Mouse (Mus musculus): ENCODE measurements around the gene Tmem9. TPM values are rescaled to one million over a fixed set of nuclear protein-coding genes. Genes with fewer than 3 reads are reported as not detected.

Tmem9 gene
- polyA plus RNA-seq, 1 experiment = 27.3 TPM

DNA sequence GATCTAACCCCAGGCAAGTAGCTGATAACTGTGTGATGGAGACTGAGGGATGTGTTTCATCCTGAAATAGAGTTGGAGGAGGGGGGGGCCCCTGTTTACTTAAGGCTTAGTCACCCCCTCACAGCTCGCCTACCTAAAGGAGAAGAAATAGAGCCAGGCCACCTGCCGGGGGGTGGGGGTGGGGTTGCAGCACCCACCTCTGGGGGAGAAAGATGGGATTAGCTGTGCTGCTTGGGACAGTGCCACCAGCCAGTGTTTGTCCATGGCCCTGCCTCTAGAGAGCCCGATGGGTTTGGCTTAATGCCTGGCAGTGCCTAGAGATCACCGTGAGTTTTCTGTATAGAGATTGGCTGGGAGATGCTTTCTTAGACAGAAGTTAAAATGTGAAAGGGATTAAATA, 32.9 kb downstream of the Tmem9 start:
- no peak for TF ChIP-seq POLR2A (IDR thresholded peaks at IDR 0.05; ENCODE audit: low read depth, low read length)
- TF ChIP-seq CTCF (IDR thresholded peaks at IDR 0.05; ENCODE audit: extremely low read depth, insufficient read depth, insufficient read length, insufficient replicate concordance) = no peak
- no peak overlapping the region for H3K4me3 ChIP-seq (ENCODE audit: extremely low read depth, insufficient read depth, insufficient read length)
- DNase-seq (ENCODE audit: low read depth in 1 of 2, low spot score in 2 of 2) = no peak
- H3K4me1 ChIP-seq (ENCODE audit: control insufficient read depth, insufficient read depth, insufficient read length) = no peaks in the 10 kb centered on the region
- WGBS = 41% methylated on average over 4 of the region's 4 CpGs
- H3K27ac ChIP-seq (ENCODE audit: insufficient read depth, low read length) = no peak overlapping the region
- no peaks in the 10 kb centered on the region for H3K36me3 ChIP-seq (ENCODE audit: control insufficient read depth, insufficient read depth, low read length)
- H3K27me3 ChIP-seq (ENCODE audit: control insufficient read depth, insufficient read depth, low read length) = no peaks in the 10 kb centered on the region

- Histone ChIP-seq H3K27me3 (ENCODE audit: control insufficient read depth, insufficient read depth, low read length) (no peaks in the 10 kb centered on the region; the same call in 1 of the 2 replicates), H3K4me3 (ENCODE audit: extremely low read depth, insufficient read depth, insufficient read length) (no peak overlapping the region), H3K27ac (ENCODE audit: insufficient read depth, low read length) (no peak overlapping the region), H3K4me1 (ENCODE audit: control insufficient read depth, insufficient read depth, insufficient read length) (no peaks in the 10 kb centered on the region), H3K36me3 (ENCODE audit: control insufficient read depth, insufficient read depth, low read length) (no peaks in the 10 kb centered on the region)
- 19% methylated on average over 4 of the region's 4 CpGs for WGBS
- TF ChIP-seq POLR2A (IDR thresholded peaks at IDR 0.05; ENCODE audit: low read depth, low read length) (no peak), CTCF (IDR thresholded peaks at IDR 0.05; ENCODE audit: extremely low read depth, insufficient read depth, insufficient read length, insufficient replicate concordance) (peak; percentile 72; the same call in 1 of the 2 replicates)
- DNase-seq (ENCODE audit: low read depth in 1 of 2, low spot score in 2 of 2) = peak; percentile 9 to 48
Observed at GRCm38 (mm10) chr1:136045774-136046173, 37.8 kb downstream of the Tmem9 start.

GRCm38 (mm10) chr1:136047432-136047831, 39.5 kb downstream of the Tmem9 start:
- Histone ChIP-seq H3K4me3 (ENCODE audit: extremely low read depth, insufficient read depth, insufficient read length) (no peak overlapping the region), H3K4me1 (ENCODE audit: control insufficient read depth, insufficient read depth, insufficient read length) (no peaks in the 10 kb centered on the region; the same call in 1 of the 2 replicates), H3K27ac (ENCODE audit: insufficient read depth, low read length) (no peak overlapping the region), H3K36me3 (ENCODE audit: control insufficient read depth, insufficient read depth, low read length) (no peaks in the 10 kb centered on the region), H3K27me3 (ENCODE audit: control insufficient read depth, insufficient read depth, low read length) (peaks cover 4% of the 10 kb centered on the region)
- DNase-seq (ENCODE audit: low read depth in 1 of 2, low spot score in 2 of 2) = no peak
- WGBS = 6% methylated on average over 2 of the region's 2 CpGs
- peak; percentile 18; the same call in 1 of the 2 replicates for TF ChIP-seq CTCF (IDR thresholded peaks at IDR 0.05; ENCODE audit: extremely low read depth, insufficient read depth, insufficient read length, insufficient replicate concordance)
- TF ChIP-seq POLR2A (IDR thresholded peaks at IDR 0.05; ENCODE audit: low read depth, low read length) = no peak

DNA sequence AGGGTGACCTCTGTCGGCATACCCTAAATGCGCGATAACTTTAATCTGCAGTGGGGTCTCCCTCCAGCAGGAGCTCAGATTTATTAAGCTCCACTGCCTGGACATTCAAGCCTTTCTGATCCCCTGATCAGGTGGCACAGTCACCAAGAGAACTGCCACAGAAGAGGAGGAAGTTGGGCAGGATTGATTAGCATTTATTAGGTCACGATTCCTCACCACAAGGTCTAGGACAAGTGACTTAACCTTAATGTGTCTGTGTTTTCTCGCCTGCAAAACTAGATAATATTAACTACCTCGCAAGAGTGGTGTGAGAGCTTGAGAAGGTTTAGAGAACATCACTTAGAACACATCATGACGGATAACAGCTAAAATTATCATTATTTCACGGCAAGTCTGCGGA, 39.9 kb downstream of the Tmem9 start:
- Histone ChIP-seq H3K36me3 (ENCODE audit: control insufficient read depth, insufficient read depth, low read length) (no peaks in the 10 kb centered on the region), H3K27ac (ENCODE audit: insufficient read depth, low read length) (no peak overlapping the region), H3K4me1 (ENCODE audit: control insufficient read depth, insufficient read depth, insufficient read length) (no peaks in the 10 kb centered on the region; the same call in 1 of the 2 replicates), H3K4me3 (ENCODE audit: extremely low read depth, insufficient read depth, insufficient read length) (no peak overlapping the region), H3K27me3 (ENCODE audit: control insufficient read depth, insufficient read depth, low read length) (peaks cover 4% of the 10 kb centered on the region)
- 66% methylated on average over 9 of the region's 9 CpGs for WGBS
- TF ChIP-seq CTCF (IDR thresholded peaks at IDR 0.05; ENCODE audit: extremely low read depth, insufficient read depth, insufficient read length, insufficient replicate concordance) (no peak), POLR2A (IDR thresholded peaks at IDR 0.05; ENCODE audit: low read depth, low read length) (no peak)
- no peak for DNase-seq (ENCODE audit: low read depth in 1 of 2, low spot score in 2 of 2)

- no peaks in the 10 kb centered on the region for H3K36me3 ChIP-seq (ENCODE audit: control insufficient read depth, insufficient read depth, low read length)
- H3K4me3 ChIP-seq (ENCODE audit: extremely low read depth, insufficient read depth, insufficient read length) = peak within 1 kb of the TSS; percentile 4; the same call in 1 of the 2 replicates
- peaks cover 4% of the 10 kb centered on the region for H3K27me3 ChIP-seq (ENCODE audit: control insufficient read depth, insufficient read depth, low read length)
- no peak within 1 kb of the TSS for H3K27ac ChIP-seq (ENCODE audit: insufficient read depth, low read length)
- H3K4me1 ChIP-seq (ENCODE audit: control insufficient read depth, insufficient read depth, insufficient read length) = no peaks in the 10 kb centered on the region; the same call in 1 of the 2 replicates
- no peak for TF ChIP-seq POLR2A (IDR thresholded peaks at IDR 0.05; ENCODE audit: low read depth, low read length)
- no peak for TF ChIP-seq CTCF (IDR thresholded peaks at IDR 0.05; ENCODE audit: extremely low read depth, insufficient read depth, insufficient read length, insufficient replicate concordance)
- DNase-seq (ENCODE audit: low read depth in 1 of 2, low spot score in 2 of 2) = no peak
- WGBS = 29% methylated on average over 29 of the region's 29 CpGs
Observed at GRCm38 (mm10) chr1:136050312-136051012, 42.5 kb downstream of the Tmem9 start, which contains the start of gene Ascl5. TSS of gene Ascl5 (plus strand) at chr1:136050804.

GRCm38 (mm10) chr1:136051013-136051315, 43.0 kb downstream of the Tmem9 start:
- no peaks in the 10 kb centered on the region for H3K36me3 ChIP-seq (ENCODE audit: control insufficient read depth, insufficient read depth, low read length)
- no peak overlapping the region for H3K27ac ChIP-seq (ENCODE audit: insufficient read depth, low read length)
- TF ChIP-seq CTCF (IDR thresholded peaks at IDR 0.05; ENCODE audit: extremely low read depth, insufficient read depth, insufficient read length, insufficient replicate concordance) = no peak
- TF ChIP-seq POLR2A (IDR thresholded peaks at IDR 0.05; ENCODE audit: low read depth, low read length) = no peak
- 3% methylated on average over 32 of the region's 36 CpGs for whole genome bisulfite sequencing
- H3K27me3 ChIP-seq (ENCODE audit: control insufficient read depth, insufficient read depth, low read length) = peaks cover 4% of the 10 kb centered on the region
- DNase-seq (ENCODE audit: low read depth in 1 of 2, low spot score in 2 of 2) = no peak
- H3K4me1 ChIP-seq (ENCODE audit: control insufficient read depth, insufficient read depth, insufficient read length) = no peaks in the 10 kb centered on the region; the same call in 1 of the 2 replicates
- peak overlapping the region; percentile 4; the same call in 1 of the 2 replicates for H3K4me3 ChIP-seq (ENCODE audit: extremely low read depth, insufficient read depth, insufficient read length)

GRCm38 (mm10) chr1:136051465-136051864, 43.5 kb downstream of the Tmem9 start:
- TF ChIP-seq POLR2A (IDR thresholded peaks at IDR 0.05; ENCODE audit: low read depth, low read length) (no peak), CTCF (IDR thresholded peaks at IDR 0.05; ENCODE audit: extremely low read depth, insufficient read depth, insufficient read length, insufficient replicate concordance) (no peak)
- H3K36me3 ChIP-seq (ENCODE audit: control insufficient read depth, insufficient read depth, low read length) = no peaks in the 10 kb centered on the region
- no peaks in the 10 kb centered on the region; the same call in 1 of the 2 replicates for H3K4me1 ChIP-seq (ENCODE audit: control insufficient read depth, insufficient read depth, insufficient read length)
- peak in 1 of 2 experiments; percentile 13 for DNase-seq (ENCODE audit: low read depth in 1 of 2, low spot score in 2 of 2)
- no peak overlapping the region for H3K27ac ChIP-seq (ENCODE audit: insufficient read depth, low read length)
- no peak overlapping the region for H3K4me3 ChIP-seq (ENCODE audit: extremely low read depth, insufficient read depth, insufficient read length)
- 1% methylated on average over 6 of the region's 6 CpGs for WGBS
- H3K27me3 ChIP-seq (ENCODE audit: control insufficient read depth, insufficient read depth, low read length) = peaks cover 4% of the 10 kb centered on the region
